Mouse (Mus musculus) bone marrow, adult 2 months (tissue): ENCODE measurements around the gene Ppm1g. TPM values are rescaled to one million over a fixed set of nuclear protein-coding genes. Genes with fewer than 3 reads are reported as not detected.

Experiments used
- H3K27ac ChIP-seq: fragments of 200-500 bp; 2 replicates; pipeline ENCODE4 v1.5.1; 2012; ENCODE audit warnings: low read depth, mild to moderate bottlenecking, control low read depth, inconsistent platforms, low read length; ENCODE audit not compliant: control insufficient read depth, poor library complexity, insufficient read depth
- H3K4me1 ChIP-seq: fragments of 200-500 bp; 2 replicates; pipeline ENCODE4 v1.6.1; 2011; ENCODE audit warnings: low read length; ENCODE audit not compliant: control insufficient read depth, insufficient read depth
- H3K4me3 ChIP-seq: fragments of 200-500 bp; replicated peaks from 2 replicates; pipeline ENCODE3; 2011; ENCODE audit warnings: mild to moderate bottlenecking, low read depth, low read length, control low read depth; ENCODE audit not compliant: control insufficient read depth
- CTCF ChIP-seq: fragments of 200-500 bp; IDR thresholded peaks from 2 replicates; pipeline ENCODE4 v1.5.1; 2011; ENCODE audit warnings: low read length, control low read depth; ENCODE audit not compliant: control insufficient read depth, insufficient read depth
- POLR2A ChIP-seq: fragments of 200-500 bp; IDR thresholded peaks from 2 replicates; pipeline ENCODE4 v1.6.1; 2011; ENCODE audit warnings: low read depth, mild to moderate bottlenecking, control low read depth, low read length, borderline replicate concordance; ENCODE audit not compliant: control insufficient read depth
- WGBS: fragments of 180-500 bp; shearing (Covaris S2); methylation state at CpG from one replicate; pipeline ENCODE4 v1.1.7; 2018; 5-methylcytosine and 5-hydroxymethylcytosine counted together
- polyA plus RNA-seq: library from polyadenylated mRNA; stranded (reverse); fragments of >200 nt; gene quantifications from 2 replicates; pipeline ENCODE4 v1.2.4, GENCODE M21; 2011; ENCODE audit warnings: low replicate concordance; ENCODE audit not compliant: missing spikeins, insufficient read depth, insufficient read length

Ppm1g gene
- polyA plus RNA-seq, 1 experiment = 147 TPM

DNA sequence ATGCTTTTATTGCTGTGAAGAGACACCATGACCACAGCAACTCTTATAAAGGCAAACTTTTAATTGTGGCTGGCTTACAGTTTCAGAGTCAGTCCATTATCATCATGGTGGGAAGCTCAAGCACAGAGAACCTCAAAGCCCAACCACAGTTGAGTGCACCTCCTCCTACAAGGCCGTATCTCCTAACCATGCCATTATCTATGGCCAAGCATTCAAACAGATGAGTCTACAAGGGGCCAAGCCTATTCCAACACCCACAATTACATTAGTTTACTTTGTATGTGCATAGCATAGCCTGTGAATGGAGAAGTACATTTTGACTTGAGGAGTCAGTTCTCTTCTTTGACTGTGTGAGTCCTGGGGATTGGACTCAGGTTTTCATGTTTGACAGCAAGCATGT, 55.6 kb downstream of the Ppm1g start:
- 73% methylated on average over 1 of the region's 1 CpGs for WGBS

DNA sequence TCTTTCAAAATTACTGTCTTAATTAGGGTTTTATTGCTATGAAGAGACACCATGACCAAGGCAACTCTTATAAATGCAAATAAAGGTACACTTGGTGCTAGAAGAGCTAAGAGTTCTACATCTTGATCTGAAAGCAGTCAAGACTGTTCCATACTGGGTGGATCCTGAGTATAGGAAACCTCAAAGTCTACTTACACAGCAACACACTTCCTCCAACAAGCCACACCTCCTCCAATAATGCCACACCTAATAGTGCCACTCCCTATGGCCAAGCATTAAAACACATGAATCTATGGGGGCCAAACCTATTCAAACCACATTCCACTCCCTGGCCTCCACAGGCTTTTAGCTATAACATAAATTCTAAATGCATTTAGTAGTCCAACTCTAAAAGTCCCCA, 58.0 kb downstream of the Ppm1g start:
- H3K27ac ChIP-seq = no peak overlapping the region
- no peaks in the 10 kb centered on the region; the same call in 1 of the 2 replicates for H3K4me1 ChIP-seq
- no peak overlapping the region for H3K4me3 ChIP-seq
- TF ChIP-seq CTCF (no peak), POLR2A (no peak)

More for the DNA sequence above, 55.6 kb downstream of the Ppm1g start:
- Histone ChIP-seq H3K4me1 (no peaks in the 10 kb centered on the region; the same call in 1 of the 2 replicates), H3K27ac (no peak overlapping the region), H3K4me3 (no peak overlapping the region)
- no peak for TF ChIP-seq POLR2A
- no peak for TF ChIP-seq CTCF

DNA sequence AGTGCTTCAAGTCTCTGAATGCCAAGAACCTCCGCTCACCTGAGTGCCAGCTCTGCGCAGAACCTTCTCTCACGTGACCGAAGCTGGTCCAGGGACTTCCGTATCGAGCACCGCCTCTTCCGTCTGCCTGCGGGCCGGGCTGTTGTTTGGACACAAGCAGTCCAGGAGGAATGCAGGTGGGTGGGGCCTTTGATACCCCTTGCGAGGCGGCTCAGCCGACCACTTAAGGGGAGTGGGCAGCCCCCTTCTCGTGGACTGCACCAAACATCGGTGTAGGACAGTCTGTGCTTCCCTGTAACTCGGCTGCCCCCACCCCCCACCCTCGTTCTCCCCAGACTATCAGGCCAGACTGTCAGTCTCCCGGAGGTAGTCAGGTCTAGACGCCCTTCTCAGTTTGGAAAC, 66.3 kb downstream of the Ppm1g start, which contains the start of gene Mpv17:
Gene Mpv17, minus strand, starts transcription at position 100 of the 402 bp plus-strand sequence.
- peaks cover 2% of the 10 kb centered on the region for H3K4me1 ChIP-seq
- 0% methylated on average over 19 of the region's 19 CpGs for WGBS
- peak within 1 kb of the TSS; percentile 45; the same call in 1 of the 2 replicates for H3K27ac ChIP-seq
- peak within 1 kb of the TSS; percentile 85 for H3K4me3 ChIP-seq
- TF ChIP-seq POLR2A (peak; percentile 78), CTCF (no peak)

DNA sequence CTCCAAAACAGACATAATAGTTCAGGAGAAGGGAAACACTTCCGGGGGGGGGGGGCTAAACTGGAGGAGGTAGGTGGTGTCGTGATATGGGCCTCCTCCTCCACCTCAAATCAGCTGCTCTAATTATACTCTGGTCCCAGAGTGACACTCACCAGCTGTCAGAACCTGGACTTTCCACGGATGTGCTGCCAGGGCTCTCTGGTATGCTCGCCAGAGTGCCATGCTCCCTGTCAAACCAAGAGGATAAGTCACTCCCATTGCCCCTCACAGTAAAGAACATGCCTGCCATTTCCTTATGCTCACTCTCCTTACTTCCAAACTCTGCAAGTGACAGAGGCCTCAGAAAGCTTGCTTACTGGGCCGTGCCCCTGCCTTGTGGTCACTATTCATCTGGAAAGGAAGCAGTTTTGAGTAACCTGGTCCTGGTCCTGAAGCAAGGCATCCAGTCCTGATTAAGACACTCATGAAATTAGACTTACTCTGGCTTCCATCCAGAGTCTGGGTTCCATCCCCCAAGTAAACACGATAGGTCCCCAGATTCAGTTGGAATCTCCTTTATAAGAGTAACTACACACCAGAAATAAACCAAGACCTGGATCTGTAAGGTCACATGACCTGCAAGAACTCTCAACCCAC, 66.9 kb downstream of the Ppm1g start:
- Histone ChIP-seq H3K4me3 (peak overlapping the region; percentile 85), H3K4me1 (peaks cover 2% of the 10 kb centered on the region), H3K27ac (no peak overlapping the region)
- 42% methylated on average over 6 of the region's 6 CpGs for WGBS
- TF ChIP-seq POLR2A = no peak

Other genes starting within 250 kb of the Ppm1g start
- 53.2 and 95.6 TPM in 2 replicates for gene Atraid, start 172.4 kb downstream of the Ppm1g start, polyA plus RNA-seq
- 1.6 and 3.6 TPM in 2 replicates for gene Slc5a6, start 171.8 kb downstream of the Ppm1g start, polyA plus RNA-seq
- gene Cad, start 165.9 kb downstream of the Ppm1g start, polyA plus RNA-seq = 9.7 and 21.8 TPM in 2 replicates
- not detected in 2 replicates for gene Dnajc5g, start 114.4 kb downstream of the Ppm1g start, polyA plus RNA-seq
- gene Slc30a3, start 112.5 kb downstream of the Ppm1g start, polyA plus RNA-seq = not detected in 2 replicates
- gene Trim54, start 104.0 kb downstream of the Ppm1g start, polyA plus RNA-seq = not detected in 2 replicates
- gene Ucn, start 81.9 kb downstream of the Ppm1g start, polyA plus RNA-seq = not detected in 2 replicates
- gene Mpv17, start 66.4 kb downstream of the Ppm1g start, polyA plus RNA-seq = 5.3 and 14.4 TPM in 2 replicates
- gene Gm29609, start 40.8 kb downstream of the Ppm1g start, polyA plus RNA-seq = 2.0 TPM in 1 of 2 replicates, not detected in the other
- 32.1 and 67.3 TPM in 2 replicates for gene Gtf3c2, start 40.5 kb downstream of the Ppm1g start, polyA plus RNA-seq
- 32.5 and 42.0 TPM in 2 replicates for gene Snx17, start 27.5 kb downstream of the Ppm1g start, polyA plus RNA-seq
- 21.7 and 57.4 TPM in 2 replicates for gene Eif2b4, start 27.3 kb downstream of the Ppm1g start, polyA plus RNA-seq
- gene Zfp513, start 18.4 kb downstream of the Ppm1g start, polyA plus RNA-seq = 28.8 and 54.0 TPM in 2 replicates
- 51.1 and 93.7 TPM in 2 replicates for gene Nrbp1, start 20.2 kb upstream of the Ppm1g start, polyA plus RNA-seq
- not detected in 2 replicates for gene Gm9970, start 20.5 kb upstream of the Ppm1g start, polyA plus RNA-seq
- 10.6 and 20.0 TPM in 2 replicates for gene Krtcap3, start 31.0 kb upstream of the Ppm1g start, polyA plus RNA-seq
- 12.0 and 41.2 TPM in 2 replicates for gene Ift172, start 70.4 kb upstream of the Ppm1g start, polyA plus RNA-seq
- not detected in 2 replicates for gene Fndc4, start 75.4 kb upstream of the Ppm1g start, polyA plus RNA-seq
- 3.7 TPM in 1 of 2 replicates, not detected in the other for gene Gckr, start 76.8 kb upstream of the Ppm1g start, polyA plus RNA-seq
- 17.2 and 29.0 TPM in 2 replicates for gene Zfp512, start 231.7 kb upstream of the Ppm1g start, polyA plus RNA-seq